Mouse (Mus musculus) cerebellum, adult 2 months (tissue): ENCODE measurements around the gene Klhdc2.

Experiments
- CTCF ChIP-seq: fragments of 200-500 bp; IDR thresholded peaks from 2 replicates; pipeline ENCODE4 v1.5.1; 2011; ENCODE audit warnings: low read depth, mild to moderate bottlenecking, control low read depth, low read length, moderate library complexity, borderline replicate concordance; ENCODE audit not compliant: insufficient read depth
- POLR2A ChIP-seq: fragments of 200-500 bp; IDR thresholded peaks from 2 replicates; pipeline ENCODE4 v1.6.1; 2011; ENCODE audit warnings: low read length, control low read depth, borderline replicate concordance; ENCODE audit not compliant: insufficient read depth

DNA sequence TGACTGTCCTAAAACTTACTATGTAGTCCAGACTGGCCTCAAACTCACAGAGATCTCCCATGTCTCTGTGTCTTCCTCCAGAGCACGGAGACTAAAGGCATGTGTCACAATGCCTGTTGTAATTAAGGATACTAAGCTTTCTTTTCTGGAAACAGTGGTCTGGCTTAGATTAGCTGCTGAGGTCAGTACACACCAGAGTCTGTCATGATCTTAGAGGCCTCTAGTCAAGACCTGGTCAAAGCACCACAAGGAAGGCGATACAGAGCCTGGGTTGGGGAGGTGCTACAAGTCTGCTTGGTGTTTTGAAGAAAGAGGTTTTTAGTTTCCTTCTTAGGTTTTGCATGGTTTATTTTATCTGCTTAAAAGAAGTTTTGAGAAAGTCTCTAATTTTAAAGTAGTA lies 3.9 kb downstream of the Klhdc2 start:
- TF ChIP-seq POLR2A (no peak), CTCF (no peak)
